Comparison of ENCODE assay signal across 19 mouse cellular contexts in the genomic region with DNA sequence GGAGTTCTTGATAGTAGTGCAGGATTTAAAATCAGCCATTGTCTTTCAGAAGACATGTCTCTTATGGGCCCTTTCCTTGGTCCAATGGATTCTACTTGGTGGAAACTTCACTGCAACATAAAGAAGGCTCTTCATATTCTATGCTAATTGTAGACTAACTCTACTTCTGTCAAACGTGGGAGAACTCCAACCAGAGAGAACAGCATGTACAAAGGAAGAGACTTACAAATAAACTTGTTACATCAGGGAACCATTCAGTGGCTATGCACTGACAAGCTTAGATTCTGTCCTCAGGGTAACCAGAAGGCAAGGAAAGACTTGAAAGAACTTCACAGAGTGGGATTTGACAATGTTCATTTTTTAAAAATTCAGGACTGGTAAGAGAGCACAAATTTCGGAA. TPM values are rescaled to one million over a fixed set of nuclear protein-coding genes. Genes with fewer than 3 reads are reported as not detected.
DNase-seq lines count a peak whose midpoint lies in the region; ATAC-seq and TF ChIP-seq lines count a peak whose summit lies in the region.
"Had no signal": no experiment of that assay in that cellular context is flagged by ENCODE, and none has a peak within 500 bp of the region (broad histone marks: within the 10 kb centered on the region; RNA-seq: fewer than 3 reads in every experiment).

No protein-coding gene starts in this region.

- no peak for TF ChIP-seq CTCF in forebrain, postnatal 0 days (IDR thresholded peaks at IDR 0.05; ENCODE audit: low read depth)
- no peak for TF ChIP-seq CTCF in layer of hippocampus, adult 2 months (conservative IDR thresholded peaks at IDR 0.05)

- H3K4me2 ChIP-seq in forebrain, embryonic 15.5 days (replicated peaks): no peak overlapping the region
- H3K4me2 ChIP-seq in forebrain, embryonic 11.5 days (ENCODE audit: low read depth, low read length, severe bottlenecking): no peak overlapping the region
- no peak overlapping the region for H3K4me2 ChIP-seq in forebrain, postnatal 0 days (ENCODE audit: low read depth)
- no peak overlapping the region for H3K4me2 ChIP-seq in forebrain, embryonic 13.5 days
- no peak overlapping the region for H3K4me2 ChIP-seq in heart, embryonic 12.5 days
- H3K4me2 ChIP-seq: embryonic facial prominence, embryonic 12.5 days had no signal

- no peaks in the 10 kb centered on the region for H3K9me3 ChIP-seq in forebrain, embryonic 15.5 days
- H3K9me3 ChIP-seq in forebrain, embryonic 11.5 days (ENCODE audit: control insufficient read depth, low read length): no peaks in the 10 kb centered on the region
- no peaks in the 10 kb centered on the region for H3K9me3 ChIP-seq in forebrain, postnatal 0 days (ENCODE audit: low read length)
- H3K9me3 ChIP-seq in forebrain, embryonic 13.5 days (replicated peaks): no peaks in the 10 kb centered on the region
- no peaks in the 10 kb centered on the region for H3K9me3 ChIP-seq in heart, embryonic 12.5 days (replicated peaks)
- H3K9me3 ChIP-seq: embryonic facial prominence, embryonic 10.5 days; embryonic facial prominence, embryonic 12.5 days had no signal

- 62% methylated on average over 2 of the region's 2 CpGs for WGBS in forebrain, embryonic 15.5 days
- WGBS in forebrain, embryonic 11.5 days: 58% methylated on average over 2 of the region's 2 CpGs
- 55% methylated on average over 2 of the region's 2 CpGs for WGBS in forebrain, postnatal 0 days
- WGBS in forebrain, embryonic 13.5 days: 59% methylated on average over 2 of the region's 2 CpGs
- WGBS in heart, embryonic 12.5 days: 38% methylated on average over 2 of the region's 2 CpGs

- no peaks in the 10 kb centered on the region for H3K27me3 ChIP-seq in forebrain, embryonic 15.5 days
- H3K27me3 ChIP-seq in forebrain, embryonic 11.5 days (ENCODE audit: control insufficient read depth, insufficient read depth, low read length): no peaks in the 10 kb centered on the region
- H3K27me3 ChIP-seq in forebrain, postnatal 0 days (ENCODE audit: insufficient read depth, low read length): no peaks in the 10 kb centered on the region
- H3K27me3 ChIP-seq in forebrain, embryonic 13.5 days: no peaks in the 10 kb centered on the region
- H3K27me3 ChIP-seq in heart, embryonic 12.5 days (replicated peaks): no peaks in the 10 kb centered on the region
- H3K27me3 ChIP-seq: embryonic facial prominence, embryonic 12.5 days had no signal

- no peak for DNase-seq in forebrain, embryonic 11.5 days (ENCODE audit: low spot score)
- DNase-seq in forebrain, postnatal 0 days: no peak
- DNase-seq in layer of hippocampus, adult 2 months (ENCODE audit: low spot score in 2 of 2): no peak
- no peak for DNase-seq in layer of hippocampus, adult 11-12 months (ENCODE audit: low spot score)
- DNase-seq: adrenal gland, adult 2 months; adrenal gland, postnatal 10 days; adrenal gland, postnatal 25 days; cerebellum, adult 11-12 months; cerebellum, adult 2 months; cerebellum, adult 9-10 months; cerebellum, postnatal 10 days; cerebellum, postnatal 25 days had no signal

- peak overlapping the region; percentile 54 for H3K27ac ChIP-seq in forebrain, embryonic 15.5 days (replicated peaks)
- H3K27ac ChIP-seq in forebrain, embryonic 11.5 days (ENCODE audit: low read depth, low read length): no peak overlapping the region
- peak overlapping the region; percentile 35; the same call in 1 of the 2 replicates for H3K27ac ChIP-seq in forebrain, postnatal 0 days (ENCODE audit: low read depth, low read length)
- no peak overlapping the region; the same call in 1 of the 2 replicates for H3K27ac ChIP-seq in forebrain, embryonic 13.5 days
- H3K27ac ChIP-seq in layer of hippocampus, adult 2 months: peak overlapping the region; percentile 66
- H3K27ac ChIP-seq in heart, embryonic 12.5 days (ENCODE audit: poor library complexity, severe bottlenecking): no peak overlapping the region
- H3K27ac ChIP-seq: embryonic facial prominence, embryonic 10.5 days; embryonic facial prominence, embryonic 12.5 days had no signal

- peaks cover 21% of the 10 kb centered on the region for H3K4me1 ChIP-seq in forebrain, embryonic 15.5 days
- H3K4me1 ChIP-seq in forebrain, embryonic 11.5 days (replicated peaks; ENCODE audit: control insufficient read depth, insufficient read depth, low read length): no peaks in the 10 kb centered on the region
- H3K4me1 ChIP-seq in forebrain, postnatal 0 days (ENCODE audit: insufficient read depth): peaks cover 7% of the 10 kb centered on the region; the same call in 1 of the 2 replicates
- no peaks in the 10 kb centered on the region for H3K4me1 ChIP-seq in forebrain, embryonic 13.5 days
- H3K4me1 ChIP-seq in heart, embryonic 12.5 days (replicated peaks): no peaks in the 10 kb centered on the region
- H3K4me1 ChIP-seq: embryonic facial prominence, embryonic 10.5 days; embryonic facial prominence, embryonic 12.5 days had no signal

- no peak overlapping the region for H3K4me3 ChIP-seq in forebrain, embryonic 15.5 days
- H3K4me3 ChIP-seq in forebrain, embryonic 11.5 days (ENCODE audit: low read depth, low read length): no peak overlapping the region
- no peak overlapping the region for H3K4me3 ChIP-seq in forebrain, postnatal 0 days (ENCODE audit: low read depth, low read length)
- H3K4me3 ChIP-seq in forebrain, embryonic 13.5 days: no peak overlapping the region
- no peak overlapping the region for H3K4me3 ChIP-seq in layer of hippocampus, adult 2 months
- no peak overlapping the region for H3K4me3 ChIP-seq in heart, embryonic 12.5 days
- H3K4me3 ChIP-seq: embryonic facial prominence, embryonic 10.5 days; embryonic facial prominence, embryonic 12.5 days had no signal

- no peaks in the 10 kb centered on the region for H3K36me3 ChIP-seq in forebrain, embryonic 15.5 days
- no peaks in the 10 kb centered on the region for H3K36me3 ChIP-seq in forebrain, embryonic 11.5 days (ENCODE audit: control insufficient read depth, insufficient read depth, low read length)
- no peaks in the 10 kb centered on the region for H3K36me3 ChIP-seq in forebrain, postnatal 0 days (ENCODE audit: insufficient read depth)
- H3K36me3 ChIP-seq in forebrain, embryonic 13.5 days (ENCODE audit: poor library complexity, severe bottlenecking): no peaks in the 10 kb centered on the region
- no peaks in the 10 kb centered on the region for H3K36me3 ChIP-seq in heart, embryonic 12.5 days
- H3K36me3 ChIP-seq: embryonic facial prominence, embryonic 10.5 days; embryonic facial prominence, embryonic 12.5 days had no signal

- no peak for ATAC-seq in forebrain, embryonic 15.5 days (replicated peaks)
- ATAC-seq in forebrain, embryonic 11.5 days (replicated peaks; ENCODE audit: low FRiP score): no peak
- ATAC-seq in forebrain, postnatal 0 days: peak; percentile 40; the same call in 1 of the 2 replicates
- no peak for ATAC-seq in forebrain, embryonic 13.5 days
- no peak for ATAC-seq in heart, embryonic 12.5 days (ENCODE audit: insufficient number of reproducible peaks, low FRiP score)

- H3K9ac ChIP-seq in forebrain, embryonic 15.5 days (replicated peaks): no peak overlapping the region
- H3K9ac ChIP-seq in forebrain, embryonic 11.5 days (ENCODE audit: low read length): no peak overlapping the region
- no peak overlapping the region for H3K9ac ChIP-seq in forebrain, postnatal 0 days
- no peak overlapping the region for H3K9ac ChIP-seq in forebrain, embryonic 13.5 days
- H3K9ac ChIP-seq in heart, embryonic 12.5 days: no peak overlapping the region
- H3K9ac ChIP-seq: embryonic facial prominence, embryonic 12.5 days had no signal

RNA-seq across cellular contexts. Expression of a gene that starts 48.3 kb away (rescaled TPM):
- polyA plus RNA-seq in forebrain, embryonic 15.5 days (2015; fragmentation: Nextera tagmentation; extraction: Ambion mirVana): 599 and 667 TPM in 2 replicates
- 95.2 and 99.8 TPM in 2 replicates for polyA plus RNA-seq in forebrain, embryonic 11.5 days (2014; fragmentation: Nextera tagmentation; extraction: Ambion mirVana)
- total RNA-seq in forebrain, postnatal 0 days (2014; rRNA removed): 1,306 and 1,346 TPM in 2 replicates
- polyA plus RNA-seq in forebrain, postnatal 0 days (2015; fragmentation: Nextera tagmentation; extraction: Ambion mirVana): 660 and 667 TPM in 2 replicates
- polyA plus RNA-seq in forebrain, embryonic 13.5 days (2015; fragmentation: Nextera tagmentation; extraction: Ambion mirVana): 366 and 370 TPM in 2 replicates
- total RNA-seq in layer of hippocampus, adult 2 months (2021): 100 to 1,000 TPM; 959 to 981 TPM
- polyA plus RNA-seq in heart, embryonic 12.5 days (2016; fragmentation: Nextera tagmentation; extraction: Ambion mirVana): 17.1 and 17.7 TPM in 2 replicates
- total RNA-seq: MEL had no signal
- polyA plus RNA-seq: C2C12 had no signal

Comparison
In these comparisons a context has a peak if more than half of its experiments do, and no peak if none do; other contexts are left out.
1. H3K27ac ChIP-seq: peak in forebrain, embryonic 15.5 days (single experiment), forebrain, postnatal 0 days (single experiment) and layer of hippocampus, adult 2 months (single experiment); none in forebrain, embryonic 11.5 days (single experiment), forebrain, embryonic 13.5 days (single experiment) and heart, embryonic 12.5 days (single experiment).